Mouse (Mus musculus): Measurements from ENCODE around the gene Slc24a1. TPM values are rescaled to one million over a fixed set of nuclear protein-coding genes. Genes with fewer than 3 reads are reported as not detected.
A peak's percentile ranks its signal among the peaks of the same experiment; 100 is the strongest.

The Slc24a1 gene
- polyA plus RNA-seq, 1 experiment from 2014 or later, result 0.13 TPM

GRCm38 (mm10) chr9:64940731-64941346 lies 10.6 kb downstream of the Slc24a1 start:
- Histone ChIP-seq H3K4me2 (replicated peaks) (no peak overlapping the region), H3K36me3 (replicated peaks; ENCODE audit: control insufficient read depth, insufficient read depth) (no peaks in the 10 kb centered on the region), H3K27me3 (ENCODE audit: control insufficient read depth, insufficient read depth, low read length) (no peaks in the 10 kb centered on the region), H3K4me3 (replicated peaks; ENCODE audit: low read length) (no peak overlapping the region), H3K9ac (no peak overlapping the region), H3K27ac (no peak overlapping the region), H3K9me3 (ENCODE audit: control insufficient read depth, low read length) (no peaks in the 10 kb centered on the region), H3K4me1 (replicated peaks; ENCODE audit: control insufficient read depth, insufficient read depth, low read length) (no peaks in the 10 kb centered on the region)
- 84% methylated on average over 11 of the region's 11 CpGs for WGBS
- ATAC-seq (ENCODE audit: low FRiP score) (no peak), DNase-seq (ENCODE audit: low spot score) (no peak)

DNA sequence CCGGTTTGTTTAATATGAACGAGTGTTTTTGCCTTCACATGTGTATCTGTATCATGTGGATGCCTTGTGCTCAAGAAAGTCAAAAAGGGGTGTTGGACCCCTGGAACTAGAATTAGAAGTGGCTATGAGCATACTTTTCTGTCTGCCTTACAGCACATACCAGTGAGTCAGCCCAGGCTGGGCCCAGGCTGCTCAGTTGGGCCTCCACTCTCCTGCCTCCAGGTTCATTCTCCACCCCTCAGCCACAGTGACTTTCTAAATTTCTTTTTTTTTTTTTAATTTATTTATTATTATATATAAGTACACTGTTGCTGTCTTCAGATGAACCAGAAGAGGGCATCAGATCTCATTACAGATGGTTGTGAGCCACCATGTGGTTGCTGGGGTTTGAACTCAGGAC lies 11.6 kb downstream of the Slc24a1 start:
- H3K4me2 ChIP-seq (replicated peaks), result no peak overlapping the region
- ATAC-seq (ENCODE audit: low FRiP score), result no peak
- H3K4me3 ChIP-seq (replicated peaks; ENCODE audit: low read length), result no peak overlapping the region
- H3K9ac ChIP-seq, result no peak overlapping the region
- H3K4me1 ChIP-seq (replicated peaks; ENCODE audit: control insufficient read depth, insufficient read depth, low read length), result no peaks in the 10 kb centered on the region
- H3K27ac ChIP-seq, result no peak overlapping the region
- no peaks in the 10 kb centered on the region for H3K36me3 ChIP-seq (replicated peaks; ENCODE audit: control insufficient read depth, insufficient read depth)
- 86% methylated on average over 2 of the region's 2 CpGs for whole genome bisulfite sequencing
- no peak for DNase-seq (ENCODE audit: low spot score)
- no peaks in the 10 kb centered on the region for H3K27me3 ChIP-seq (ENCODE audit: control insufficient read depth, insufficient read depth, low read length)
- no peaks in the 10 kb centered on the region for H3K9me3 ChIP-seq (ENCODE audit: control insufficient read depth, low read length)

DNA sequence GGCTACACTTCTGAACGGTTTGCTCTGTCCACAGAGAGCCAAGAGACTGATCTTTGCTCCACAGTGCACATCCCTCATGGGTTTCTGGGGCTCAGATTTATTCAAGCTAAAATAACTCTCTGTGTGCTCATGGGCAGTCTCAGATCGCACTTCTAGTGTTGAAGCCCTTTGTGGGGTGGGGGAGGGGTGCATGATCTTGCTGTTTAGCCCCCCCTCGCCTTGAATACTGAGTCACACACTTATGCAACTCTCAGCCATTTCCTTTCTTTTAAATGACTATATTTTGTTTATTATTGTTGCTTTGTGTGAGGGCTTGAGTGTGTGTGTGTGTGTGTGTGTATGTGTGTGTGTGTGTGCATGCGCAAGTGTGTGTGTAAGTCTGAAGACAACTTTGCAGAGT lies 12.1 kb downstream of the Slc24a1 start:
- Histone ChIP-seq H3K27ac (no peak overlapping the region), H3K4me2 (replicated peaks) (no peak overlapping the region), H3K36me3 (replicated peaks; ENCODE audit: control insufficient read depth, insufficient read depth) (no peaks in the 10 kb centered on the region), H3K27me3 (ENCODE audit: control insufficient read depth, insufficient read depth, low read length) (no peaks in the 10 kb centered on the region), H3K4me1 (replicated peaks; ENCODE audit: control insufficient read depth, insufficient read depth, low read length) (no peaks in the 10 kb centered on the region), H3K9ac (no peak overlapping the region), H3K9me3 (ENCODE audit: control insufficient read depth, low read length) (no peaks in the 10 kb centered on the region), H3K4me3 (replicated peaks; ENCODE audit: low read length) (no peak overlapping the region)
- 59% methylated on average over 4 of the region's 4 CpGs for WGBS
- no peak for ATAC-seq (ENCODE audit: low FRiP score)
- DNase-seq (ENCODE audit: low spot score), result no peak

DNA sequence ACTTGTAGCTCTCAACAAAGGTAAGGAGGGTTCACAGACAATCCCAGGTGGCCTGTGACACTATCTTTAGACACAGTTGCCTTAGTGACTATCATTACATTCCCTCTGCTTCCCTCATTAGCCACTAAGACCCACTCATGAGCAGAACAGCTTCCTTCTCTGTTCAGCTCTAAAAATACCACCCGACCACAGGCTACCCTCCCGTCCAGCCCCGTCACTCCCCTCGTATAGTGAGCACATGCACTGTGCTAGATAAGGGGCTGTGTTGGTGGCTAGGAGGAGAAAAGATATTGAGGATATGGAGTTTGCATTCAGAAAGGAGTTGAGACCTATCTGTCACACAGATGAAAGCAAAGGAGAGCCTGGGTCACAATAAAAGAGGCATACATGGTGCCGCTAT lies 12.9 kb downstream of the Slc24a1 start:
- no peak overlapping the region for H3K27ac ChIP-seq
- no peaks in the 10 kb centered on the region for H3K4me1 ChIP-seq (replicated peaks; ENCODE audit: control insufficient read depth, insufficient read depth, low read length)
- no peaks in the 10 kb centered on the region for H3K9me3 ChIP-seq (ENCODE audit: control insufficient read depth, low read length)
- 85% methylated on average over 5 of the region's 5 CpGs for WGBS
- no peak overlapping the region for H3K9ac ChIP-seq
- no peak for ATAC-seq (ENCODE audit: low FRiP score)
- no peak overlapping the region for H3K4me2 ChIP-seq (replicated peaks)
- no peaks in the 10 kb centered on the region for H3K27me3 ChIP-seq (ENCODE audit: control insufficient read depth, insufficient read depth, low read length)
- H3K4me3 ChIP-seq (replicated peaks; ENCODE audit: low read length), result no peak overlapping the region
- no peak for DNase-seq (ENCODE audit: low spot score)
- H3K36me3 ChIP-seq (replicated peaks; ENCODE audit: control insufficient read depth, insufficient read depth), result no peaks in the 10 kb centered on the region

- DNase-seq (ENCODE audit: low spot score) (no peak), ATAC-seq (ENCODE audit: low FRiP score) (no peak)
- no peak overlapping the region for H3K9ac ChIP-seq
- no peak overlapping the region for H3K4me3 ChIP-seq (replicated peaks; ENCODE audit: low read length)
- H3K36me3 ChIP-seq (replicated peaks; ENCODE audit: control insufficient read depth, insufficient read depth), result no peaks in the 10 kb centered on the region
- WGBS, result 60% methylated on average over 5 of the region's 5 CpGs
- no peak overlapping the region for H3K4me2 ChIP-seq (replicated peaks)
- H3K4me1 ChIP-seq (replicated peaks; ENCODE audit: control insufficient read depth, insufficient read depth, low read length), result no peaks in the 10 kb centered on the region
- no peak overlapping the region for H3K27ac ChIP-seq
- no peaks in the 10 kb centered on the region for H3K27me3 ChIP-seq (ENCODE audit: control insufficient read depth, insufficient read depth, low read length)
- H3K9me3 ChIP-seq (ENCODE audit: control insufficient read depth, low read length), result no peaks in the 10 kb centered on the region
Observed at GRCm38 (mm10) chr9:64937491-64937890, 13.9 kb downstream of the Slc24a1 start.

- peak; percentile 70 for DNase-seq (ENCODE audit: low spot score)
- Histone ChIP-seq H3K27ac (no peak overlapping the region), H3K4me2 (replicated peaks) (no peak overlapping the region), H3K4me3 (replicated peaks; ENCODE audit: low read length) (no peak overlapping the region), H3K36me3 (replicated peaks; ENCODE audit: control insufficient read depth, insufficient read depth) (no peaks in the 10 kb centered on the region), H3K27me3 (ENCODE audit: control insufficient read depth, insufficient read depth, low read length) (no peaks in the 10 kb centered on the region), H3K9me3 (ENCODE audit: control insufficient read depth, low read length) (no peaks in the 10 kb centered on the region), H3K9ac (no peak overlapping the region), H3K4me1 (replicated peaks; ENCODE audit: control insufficient read depth, insufficient read depth, low read length) (no peaks in the 10 kb centered on the region)
- 8% methylated on average over 6 of the region's 6 CpGs for WGBS
- no peak; the same call in 1 of the 2 replicates for ATAC-seq (ENCODE audit: low FRiP score)
Observed at GRCm38 (mm10) chr9:64936508-64936907, 14.9 kb downstream of the Slc24a1 start.

DNA sequence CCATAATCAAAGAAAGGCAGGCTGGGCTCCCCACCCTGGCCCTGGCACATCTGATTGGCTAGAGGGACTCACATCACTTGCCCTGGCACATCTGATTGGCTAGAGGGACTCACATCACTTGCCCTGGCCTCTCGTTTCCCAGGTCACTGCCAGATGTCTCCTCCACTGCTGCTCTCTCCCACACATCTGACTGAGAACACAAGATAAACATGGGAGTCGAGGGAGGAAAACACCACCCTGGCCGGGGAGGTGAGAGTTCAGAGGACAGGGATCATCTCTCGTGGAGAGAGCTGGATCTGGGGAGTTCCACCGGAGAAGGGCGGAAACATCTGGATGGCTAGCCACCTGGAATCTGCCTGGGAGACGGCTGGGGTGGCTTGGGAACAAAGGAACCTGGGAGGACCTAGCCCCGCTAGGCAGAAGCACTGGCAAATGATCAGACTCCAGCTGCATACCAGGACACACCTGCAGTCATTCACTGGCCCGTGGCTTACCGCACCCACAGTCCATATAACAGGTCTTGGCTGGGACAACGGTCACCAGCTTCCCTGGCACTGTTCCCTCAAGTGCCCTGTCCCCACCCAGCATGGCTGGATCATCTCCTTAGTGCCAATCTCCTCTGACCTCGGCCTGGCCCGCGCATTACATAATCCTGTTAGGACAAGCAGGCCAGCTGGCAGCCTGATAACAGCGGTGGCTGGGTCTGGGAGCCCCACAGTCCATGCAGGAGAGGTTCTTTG lies 17.2 kb downstream of the Slc24a1 start:
- H3K27ac ChIP-seq, result no peak overlapping the region
- ATAC-seq (ENCODE audit: low FRiP score) (no peak), DNase-seq (ENCODE audit: low spot score) (no peak)
- no peaks in the 10 kb centered on the region for H3K4me1 ChIP-seq (replicated peaks; ENCODE audit: control insufficient read depth, insufficient read depth, low read length)
- no peak overlapping the region for H3K4me2 ChIP-seq (replicated peaks)
- H3K36me3 ChIP-seq (replicated peaks; ENCODE audit: control insufficient read depth, insufficient read depth), result no peaks in the 10 kb centered on the region
- 66% methylated on average over 15 of the region's 15 CpGs for WGBS
- no peak overlapping the region for H3K4me3 ChIP-seq (replicated peaks; ENCODE audit: low read length)
- no peaks in the 10 kb centered on the region for H3K9me3 ChIP-seq (ENCODE audit: control insufficient read depth, low read length)
- no peaks in the 10 kb centered on the region for H3K27me3 ChIP-seq (ENCODE audit: control insufficient read depth, insufficient read depth, low read length)
- no peak overlapping the region for H3K9ac ChIP-seq

DNA sequence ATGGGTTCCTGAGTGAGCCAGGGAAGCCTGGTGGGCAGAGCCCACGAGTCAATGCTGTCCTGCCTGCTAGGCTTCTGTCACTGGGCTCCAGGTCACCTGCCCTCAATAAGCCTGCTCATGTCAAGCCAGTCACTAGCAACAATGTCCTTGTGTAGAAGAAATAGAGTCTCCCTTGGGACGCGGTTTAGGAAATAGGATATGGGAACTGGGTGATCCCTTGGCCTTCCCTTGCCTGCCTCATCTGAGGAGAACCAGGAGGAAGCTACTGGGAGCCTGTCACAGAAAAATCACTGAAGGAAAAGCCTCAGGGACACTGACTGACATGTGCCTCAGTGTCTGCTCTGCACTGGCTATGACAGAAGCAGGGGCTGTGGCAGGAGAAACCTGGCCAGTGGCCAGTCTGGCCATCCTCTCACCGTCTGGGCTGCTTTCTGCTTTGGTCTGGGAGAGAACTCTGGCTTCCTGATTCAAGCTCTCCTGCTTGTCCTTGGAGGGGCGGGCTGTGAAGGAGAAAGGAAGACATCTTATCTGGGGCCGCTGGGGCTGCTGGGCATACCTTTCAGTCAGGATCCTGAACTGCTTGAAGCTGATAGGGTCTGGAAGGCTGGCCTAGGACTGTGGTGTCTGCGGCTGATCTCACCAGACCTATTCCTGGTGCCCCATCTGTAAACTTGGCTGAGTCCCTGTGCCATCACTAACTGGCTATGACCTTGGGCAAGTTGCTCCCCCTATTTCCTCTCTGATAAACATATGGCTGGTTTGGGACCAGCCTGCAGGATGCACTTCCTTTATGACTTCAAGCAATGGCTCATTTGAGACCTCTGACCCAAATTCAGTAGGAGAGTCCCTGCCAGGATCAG lies 19.4 kb downstream of the Slc24a1 start:
- 74% methylated on average over 7 of the region's 7 CpGs for WGBS
- H3K9ac ChIP-seq, result no peak overlapping the region

DNA sequence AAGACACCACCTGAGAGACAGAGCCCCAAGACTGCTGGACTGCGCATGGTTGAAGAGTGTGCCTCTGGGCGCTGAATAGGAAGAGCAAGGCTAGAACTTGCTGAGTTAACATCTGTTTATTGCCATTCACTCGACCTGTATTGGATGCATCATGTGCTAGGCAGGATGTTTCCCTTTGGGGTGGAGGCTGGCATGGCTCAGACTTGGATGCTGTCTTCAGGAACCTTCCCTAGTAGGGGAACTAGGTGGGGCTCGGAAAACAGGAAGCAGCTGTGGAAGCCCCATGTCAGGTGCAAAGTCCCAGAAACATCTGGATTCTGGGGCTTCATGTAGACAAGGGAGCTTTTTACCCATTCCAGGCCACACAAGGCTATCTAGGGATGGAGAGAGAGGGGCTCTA lies 21.2 kb downstream of the Slc24a1 start:
- H3K4me2 ChIP-seq (replicated peaks), result no peak overlapping the region
- no peak overlapping the region for H3K9ac ChIP-seq
- 88% methylated on average over 4 of the region's 4 CpGs for WGBS
- no peaks in the 10 kb centered on the region for H3K27me3 ChIP-seq (ENCODE audit: control insufficient read depth, insufficient read depth, low read length)
- no peak overlapping the region for H3K4me3 ChIP-seq (replicated peaks; ENCODE audit: low read length)
- H3K4me1 ChIP-seq (replicated peaks; ENCODE audit: control insufficient read depth, insufficient read depth, low read length), result no peaks in the 10 kb centered on the region
- DNase-seq (ENCODE audit: low spot score) (no peak), ATAC-seq (ENCODE audit: low FRiP score) (no peak)
- H3K9me3 ChIP-seq (ENCODE audit: control insufficient read depth, low read length), result no peaks in the 10 kb centered on the region
- H3K27ac ChIP-seq, result no peak overlapping the region
- no peaks in the 10 kb centered on the region for H3K36me3 ChIP-seq (replicated peaks; ENCODE audit: control insufficient read depth, insufficient read depth)

More for the DNA sequence above, 19.4 kb downstream of the Slc24a1 start:
- no peak for ATAC-seq (ENCODE audit: low FRiP score)
- H3K9me3 ChIP-seq (ENCODE audit: control insufficient read depth, low read length), result no peaks in the 10 kb centered on the region
- no peaks in the 10 kb centered on the region for H3K4me1 ChIP-seq (replicated peaks; ENCODE audit: control insufficient read depth, insufficient read depth, low read length)
- no peak overlapping the region for H3K4me2 ChIP-seq (replicated peaks)
- no peak overlapping the region for H3K27ac ChIP-seq
- no peak overlapping the region for H3K4me3 ChIP-seq (replicated peaks; ENCODE audit: low read length)
- H3K27me3 ChIP-seq (ENCODE audit: control insufficient read depth, insufficient read depth, low read length), result no peaks in the 10 kb centered on the region
- no peaks in the 10 kb centered on the region for H3K36me3 ChIP-seq (replicated peaks; ENCODE audit: control insufficient read depth, insufficient read depth)
- no peak for DNase-seq (ENCODE audit: low spot score)
